Mouse (Mus musculus) mouse trophoblast stem cell (cell line): ENCODE data around the gene Gm21962.
"Not testable (repeated sequence)": the region's sequence is repeated elsewhere in the genome, so short reads cannot be mapped to it uniquely, and the experiment has no call there.

ENCODE experiments used
- in situ Hi-C, 2 experiments: fragments of 300-500 bp; cut with MseI, MboI; formaldehyde crosslinking; loops; 2 replicates in 1 of 2; 3 replicates in 1 of 2; pipeline ENCODE4 v1.15.1; 2025

The Gm21962 gene

DNA sequence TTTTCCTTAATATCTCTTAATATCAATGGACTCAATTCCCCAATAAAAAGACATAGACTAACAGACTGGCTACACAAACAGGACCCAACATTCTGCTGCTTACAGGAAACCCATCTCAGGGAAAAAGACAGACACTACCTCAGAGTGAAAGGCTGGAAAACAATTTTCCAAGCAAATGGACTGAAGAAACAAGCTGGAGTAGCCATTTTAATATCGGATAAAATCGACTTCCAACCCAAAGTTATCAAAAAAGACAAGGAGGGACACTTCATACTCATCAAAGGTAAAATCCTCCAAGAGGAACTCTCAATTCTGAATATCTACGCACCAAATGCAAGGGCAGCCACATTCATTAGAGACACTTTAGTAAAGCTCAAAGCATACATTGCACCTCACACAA is at the start of gene Gm21962:
TSS of gene Gm21962 (plus strand) at position 301 of the 400 bp plus-strand sequence.
- in situ Hi-C loops: not testable (repeated sequence)

DNA sequence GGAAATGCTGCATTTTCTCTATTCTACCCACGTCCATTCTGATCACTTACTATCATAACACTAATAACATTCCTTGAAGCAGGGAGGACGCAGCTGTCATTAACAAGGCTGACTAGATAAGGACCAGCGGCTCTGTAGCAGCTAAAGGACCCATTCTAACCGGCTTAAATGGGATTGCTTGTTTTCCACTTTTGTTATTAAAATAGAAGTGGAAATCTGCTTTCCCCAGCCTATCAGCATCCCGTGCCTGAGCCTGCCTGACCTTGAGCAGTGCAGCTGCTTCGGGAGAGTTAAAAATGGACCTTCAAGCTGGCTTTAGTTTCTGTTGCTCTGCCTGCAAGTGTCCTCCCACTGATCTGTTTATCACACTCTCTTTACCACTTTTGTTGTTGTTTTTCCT is 49.2 kb upstream of the Gm21962 start:
- in situ Hi-C loops: no loop called here

DNA sequence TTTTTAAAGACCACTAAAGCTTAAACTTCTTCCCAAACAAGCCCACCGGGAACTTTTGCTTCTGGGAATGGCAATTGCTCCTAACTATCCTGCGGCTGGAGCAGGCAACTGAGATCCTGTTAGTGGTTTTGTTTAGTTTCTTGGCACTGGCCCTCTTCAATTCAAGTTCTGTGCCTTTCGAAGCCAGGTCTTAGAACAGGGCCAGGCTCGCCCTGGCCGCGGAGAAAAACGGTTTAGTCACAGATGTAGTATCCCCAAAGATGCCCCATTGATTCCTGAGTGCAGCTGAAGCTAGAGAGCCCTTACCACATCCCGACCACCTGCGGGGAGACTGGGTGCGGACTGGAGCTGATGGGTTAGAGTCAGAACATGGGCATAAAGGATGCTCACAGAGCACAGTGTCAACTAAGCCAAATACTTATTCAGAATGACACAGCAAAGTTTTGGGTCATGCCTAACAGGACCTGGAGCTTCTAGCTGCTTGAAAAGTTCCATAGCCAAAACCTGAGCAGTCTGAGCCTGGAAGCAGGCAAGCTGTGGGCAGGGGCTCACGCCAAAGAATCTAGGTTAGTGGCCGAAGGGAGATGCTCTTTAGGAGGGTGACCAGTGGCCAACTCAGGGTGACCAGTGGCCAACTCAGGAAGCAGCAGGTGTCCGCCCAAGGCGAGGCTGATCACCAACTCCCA is 48.3 kb upstream of the Gm21962 start:
- in situ Hi-C loops: no loop called here

DNA sequence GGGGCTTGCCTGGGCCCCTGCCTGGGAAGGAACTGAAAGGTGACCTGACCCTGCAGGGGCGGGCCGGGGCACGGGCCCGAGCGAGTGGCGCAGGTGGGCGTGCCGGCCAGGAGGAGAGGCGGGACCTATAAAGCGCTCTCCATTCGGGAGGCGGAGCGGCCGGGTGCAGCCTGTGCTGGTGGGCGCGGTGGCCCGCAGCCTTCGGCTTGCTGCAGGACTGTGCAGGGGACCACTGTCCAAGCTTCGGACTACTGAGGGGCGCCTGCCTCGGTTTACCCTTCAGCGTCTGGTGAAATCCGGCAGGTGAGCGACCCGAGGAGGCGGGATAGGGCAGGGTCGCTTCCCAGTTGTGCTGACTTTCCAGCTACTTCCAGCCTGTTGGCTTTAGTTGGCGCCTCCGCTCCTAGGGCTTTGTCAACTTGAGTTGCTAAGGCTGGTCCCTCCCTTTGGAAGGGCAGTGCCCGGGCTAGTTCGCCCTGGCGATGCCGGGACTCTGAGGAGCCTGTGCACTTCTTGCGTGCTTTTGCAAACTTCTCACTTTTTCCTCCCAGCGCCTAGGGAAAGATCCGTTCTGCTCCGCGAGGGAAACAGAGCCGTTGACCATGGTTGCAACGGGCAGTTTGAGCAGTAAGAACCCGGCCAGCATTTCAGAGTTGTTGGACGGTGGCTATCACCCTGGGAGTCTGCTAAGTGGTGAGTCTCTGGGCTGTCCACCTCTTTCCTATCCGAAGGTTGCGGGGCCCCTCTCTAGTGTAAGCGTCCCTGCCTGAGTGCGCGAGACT is 47.6 kb upstream of the Gm21962 start:
- in situ Hi-C loops: no loop called here

DNA sequence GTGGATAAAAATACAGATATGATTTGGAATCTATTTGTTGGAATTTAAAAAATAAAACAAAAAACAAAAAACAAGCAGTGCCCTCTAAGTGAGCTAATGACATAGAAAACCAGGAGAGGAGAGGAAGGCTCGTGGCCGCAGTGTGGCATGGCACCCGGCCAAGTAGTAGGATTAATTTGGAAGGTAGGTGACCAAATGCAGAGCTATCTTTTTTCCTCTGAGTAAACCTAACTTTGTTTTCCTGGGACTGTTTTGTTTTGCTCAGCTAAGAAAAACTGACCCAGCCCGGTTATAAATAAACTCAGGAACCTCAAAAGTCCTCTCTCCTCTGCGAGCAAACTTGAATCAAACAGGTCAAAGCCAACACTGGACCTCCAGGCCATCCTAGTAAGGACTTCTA is 46.3 kb upstream of the Gm21962 start:
- in situ Hi-C loops: no loop called here

DNA sequence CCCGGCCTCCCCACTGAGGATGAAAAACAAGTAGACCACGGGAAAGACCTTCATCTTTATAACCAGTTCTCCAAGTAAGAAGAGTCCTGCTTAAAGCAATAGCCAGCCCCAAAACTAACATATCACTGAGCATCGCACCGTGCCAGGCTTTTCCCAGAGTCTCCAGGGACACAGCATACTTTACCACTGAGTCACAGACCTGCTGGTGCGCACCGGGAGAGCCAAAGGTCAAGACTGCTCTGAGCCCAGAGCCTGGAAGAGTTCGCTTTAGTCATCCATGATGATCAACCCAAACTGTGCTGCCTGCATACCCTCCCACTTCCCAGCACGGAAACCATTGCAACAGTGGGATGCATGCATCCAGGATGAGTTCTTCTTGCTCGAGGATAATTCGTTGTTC is 37.6 kb upstream of the Gm21962 start:
- in situ Hi-C loops: no loop called here

DNA sequence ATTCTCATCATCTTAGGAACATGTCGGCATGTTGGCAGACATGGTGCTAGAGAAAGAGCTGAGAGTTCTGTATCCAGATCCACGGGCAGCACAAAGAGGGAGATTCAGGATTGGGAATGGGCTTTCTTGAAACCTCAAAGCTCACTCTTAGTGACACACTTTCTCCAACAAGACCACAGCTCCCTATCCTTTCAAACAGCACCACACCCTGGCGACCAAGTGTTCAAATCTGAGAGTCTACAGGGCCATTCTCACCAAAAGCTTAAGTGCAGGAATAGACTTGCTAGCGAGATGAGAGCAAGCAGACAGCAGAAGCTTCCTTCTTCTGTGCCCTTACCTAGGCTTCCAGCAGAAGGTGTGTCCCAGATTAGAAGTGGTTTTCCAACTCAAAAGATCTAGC is 34.8 kb upstream of the Gm21962 start:
- in situ Hi-C loops: no loop called here

DNA sequence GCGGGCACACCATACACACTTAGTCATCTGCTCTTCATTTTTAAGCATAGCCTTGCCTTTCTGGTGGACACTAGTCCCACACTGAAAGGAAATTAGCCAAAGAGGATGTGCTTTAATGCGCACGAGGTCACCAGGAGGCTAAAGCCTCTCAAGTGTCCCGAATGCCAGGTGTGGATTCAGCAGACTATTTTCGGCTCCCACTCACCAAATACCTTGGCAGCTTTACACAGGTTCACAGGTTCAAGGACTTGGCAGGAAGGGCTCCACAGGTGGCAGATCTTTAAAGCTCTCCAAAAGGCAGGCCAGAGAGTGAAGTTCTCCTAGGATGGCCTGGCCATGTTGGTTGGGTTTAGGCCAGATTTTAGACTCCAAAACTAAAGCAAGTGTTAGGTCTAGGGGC is 30.1 kb upstream of the Gm21962 start:
- in situ Hi-C loops: no loop called here

DNA sequence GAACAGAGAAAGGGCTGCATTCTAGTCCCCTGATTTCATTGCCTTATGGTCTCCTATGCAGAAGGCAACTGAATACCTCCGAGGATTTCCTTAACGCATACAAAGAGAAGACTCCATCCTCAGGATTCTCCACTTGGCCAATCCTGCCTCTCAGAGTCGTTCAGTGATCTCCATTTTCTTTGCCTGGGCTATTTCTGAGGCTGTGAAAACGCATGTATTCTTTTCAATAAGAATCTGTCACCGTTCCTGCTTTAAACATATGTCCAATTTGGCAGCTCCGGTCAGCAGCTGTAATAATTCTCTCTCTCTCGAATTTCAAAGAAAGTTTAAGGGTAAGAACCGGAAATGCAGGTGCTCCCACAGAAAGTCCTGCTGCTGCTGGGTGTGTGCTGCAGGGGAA is 29.2 kb upstream of the Gm21962 start:
- in situ Hi-C loops: no loop called here

DNA sequence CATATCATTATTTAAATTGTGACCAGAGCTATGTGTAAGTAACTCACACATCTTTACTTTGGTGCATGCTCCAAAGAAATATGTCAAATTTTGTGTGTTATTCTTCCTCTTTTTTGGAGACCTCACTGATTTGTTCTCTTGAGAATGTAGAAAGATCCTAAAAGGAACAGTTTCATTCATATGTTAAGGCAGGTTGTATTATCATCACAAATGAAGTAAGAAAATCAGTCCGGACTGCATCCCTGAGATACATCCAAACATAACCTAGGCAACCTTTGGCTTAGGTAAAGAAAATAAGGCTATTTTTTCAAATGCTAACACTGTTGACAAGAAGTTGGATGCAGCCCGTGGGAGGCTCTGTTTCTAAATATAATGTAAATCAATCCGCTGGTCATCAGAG is 28.8 kb upstream of the Gm21962 start:
- in situ Hi-C loops: no loop called here

DNA sequence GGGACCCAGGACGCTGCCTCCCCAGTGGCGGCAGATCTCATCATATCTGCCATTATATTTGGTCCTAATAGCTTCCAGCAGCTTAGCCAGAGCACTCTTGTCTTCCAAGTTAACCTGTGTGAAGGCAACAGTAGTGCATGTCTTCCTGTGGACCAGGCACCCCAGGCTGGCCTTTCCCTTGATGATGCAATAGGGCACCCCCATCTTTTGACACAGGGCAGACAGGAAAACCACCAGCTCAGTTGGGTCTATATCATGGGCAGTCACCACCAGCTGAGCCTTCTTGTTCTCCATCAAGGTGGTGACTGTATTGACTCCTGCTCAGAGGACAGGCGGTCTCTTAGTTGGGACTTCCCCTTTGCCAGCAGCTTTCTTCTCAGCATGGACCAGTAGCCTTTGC is 27.2 kb upstream of the Gm21962 start:
- in situ Hi-C loops: no loop called here

DNA sequence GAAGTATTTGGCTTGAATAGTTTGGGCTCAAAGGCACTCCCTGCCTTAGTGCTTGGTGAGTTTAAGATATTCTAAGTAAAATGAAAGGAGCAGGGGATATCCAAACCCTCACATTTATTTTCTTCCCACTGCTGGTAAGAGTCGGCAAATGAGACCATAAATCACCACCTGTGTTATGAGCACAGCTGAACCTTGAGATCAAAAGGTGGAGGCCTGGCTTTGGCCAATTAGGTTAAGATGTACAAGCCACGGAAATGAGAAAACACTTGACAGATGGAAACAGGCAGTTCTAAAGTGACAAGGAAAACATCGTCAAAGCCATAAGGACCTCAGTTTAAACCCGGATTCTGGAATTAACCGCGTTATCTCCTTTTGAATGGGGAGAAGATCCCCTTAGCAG is 26.4 kb upstream of the Gm21962 start:
- in situ Hi-C loops: no loop called here

DNA sequence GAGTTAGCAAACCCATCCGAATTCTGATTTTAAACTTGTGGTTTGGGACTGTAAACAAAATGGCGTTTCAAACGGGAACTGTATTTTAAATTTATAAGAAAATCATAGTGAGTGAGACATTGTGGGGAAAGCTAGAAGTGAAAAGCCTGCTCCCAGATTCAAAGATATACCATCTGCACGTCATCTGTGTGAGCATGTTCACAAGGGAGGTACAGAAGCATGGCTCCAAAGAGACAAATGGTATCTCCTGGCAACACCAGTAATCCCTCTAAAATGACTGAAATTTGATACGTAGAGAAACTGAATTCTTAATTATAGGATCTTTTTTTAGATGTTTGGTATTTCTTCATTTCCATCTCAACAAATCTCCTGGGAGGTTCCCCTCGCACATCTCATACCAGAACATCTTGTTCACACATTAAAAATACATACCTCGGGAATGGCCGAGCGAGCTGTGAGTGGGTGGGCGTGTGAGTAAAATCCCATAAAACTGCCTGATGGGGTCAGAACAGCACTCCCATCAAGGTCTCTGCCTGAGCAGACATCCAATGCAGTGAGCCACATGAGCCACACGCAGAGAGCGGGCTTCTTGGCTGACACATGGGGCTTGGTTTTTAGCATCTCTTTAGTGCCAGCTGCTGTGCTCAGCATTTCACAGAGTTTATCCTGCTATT is 23.8 kb upstream of the Gm21962 start:
- in situ Hi-C loops: no loop called here

DNA sequence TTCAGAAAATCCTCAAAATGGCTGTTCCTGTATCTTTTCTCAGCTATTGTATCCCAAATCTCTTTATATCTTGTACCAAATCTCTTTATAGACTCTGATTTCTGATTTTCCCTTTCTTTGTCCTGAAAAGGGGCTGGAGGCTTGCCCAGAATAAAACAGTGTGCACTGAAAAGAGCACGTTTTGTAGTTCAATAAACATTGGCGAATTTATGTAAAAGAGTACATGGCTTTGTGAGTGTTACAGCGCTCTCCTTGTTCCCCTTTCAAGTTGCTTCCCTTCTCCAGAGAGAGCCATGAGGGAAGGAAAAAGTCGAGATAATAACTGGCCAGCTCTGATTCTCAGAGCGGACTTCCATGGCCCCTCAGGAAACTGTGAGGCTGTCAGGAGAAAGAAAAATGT is 22.2 kb upstream of the Gm21962 start:
- in situ Hi-C loops: no loop called here

DNA sequence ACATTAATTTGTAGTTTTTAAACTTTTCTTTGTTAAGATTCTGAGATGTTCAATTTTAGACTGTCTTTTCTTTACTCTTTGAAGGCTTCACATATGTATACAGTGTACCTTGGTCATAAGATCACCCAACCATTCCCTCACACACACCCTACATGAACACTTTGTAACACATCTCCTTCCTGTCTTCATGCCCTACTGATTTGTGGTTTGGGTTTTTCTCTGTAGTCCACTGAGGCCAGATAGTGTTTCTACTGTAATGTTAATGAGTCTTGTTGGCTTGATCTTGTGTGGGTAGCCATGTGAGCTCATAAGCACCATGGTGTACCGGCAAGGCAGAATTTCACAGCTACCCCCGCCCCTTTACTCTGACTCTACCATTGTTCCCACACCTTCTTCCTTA is 18.5 kb upstream of the Gm21962 start:
- in situ Hi-C loops: no loop called here

DNA sequence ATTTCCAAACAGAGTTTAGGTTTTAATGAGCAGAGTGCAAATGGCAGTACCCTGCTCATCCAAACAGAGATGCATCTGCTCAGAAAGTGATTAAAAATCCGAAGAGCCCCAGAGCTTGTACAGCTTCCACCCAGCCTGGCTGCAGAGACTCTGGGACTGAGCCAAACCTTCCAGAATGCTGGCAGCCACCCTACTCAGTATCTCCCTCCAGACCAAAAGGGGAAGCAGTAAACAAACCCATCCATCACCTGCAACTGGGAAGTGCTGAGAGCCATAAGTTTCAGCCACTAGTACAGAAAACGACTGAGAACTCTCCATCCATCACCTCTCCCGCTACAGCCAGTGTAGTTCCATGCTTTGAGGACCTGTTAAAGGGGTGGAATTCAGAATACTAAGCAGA is 9.6 kb downstream of the Gm21962 start:
- in situ Hi-C loops: no loop called here

DNA sequence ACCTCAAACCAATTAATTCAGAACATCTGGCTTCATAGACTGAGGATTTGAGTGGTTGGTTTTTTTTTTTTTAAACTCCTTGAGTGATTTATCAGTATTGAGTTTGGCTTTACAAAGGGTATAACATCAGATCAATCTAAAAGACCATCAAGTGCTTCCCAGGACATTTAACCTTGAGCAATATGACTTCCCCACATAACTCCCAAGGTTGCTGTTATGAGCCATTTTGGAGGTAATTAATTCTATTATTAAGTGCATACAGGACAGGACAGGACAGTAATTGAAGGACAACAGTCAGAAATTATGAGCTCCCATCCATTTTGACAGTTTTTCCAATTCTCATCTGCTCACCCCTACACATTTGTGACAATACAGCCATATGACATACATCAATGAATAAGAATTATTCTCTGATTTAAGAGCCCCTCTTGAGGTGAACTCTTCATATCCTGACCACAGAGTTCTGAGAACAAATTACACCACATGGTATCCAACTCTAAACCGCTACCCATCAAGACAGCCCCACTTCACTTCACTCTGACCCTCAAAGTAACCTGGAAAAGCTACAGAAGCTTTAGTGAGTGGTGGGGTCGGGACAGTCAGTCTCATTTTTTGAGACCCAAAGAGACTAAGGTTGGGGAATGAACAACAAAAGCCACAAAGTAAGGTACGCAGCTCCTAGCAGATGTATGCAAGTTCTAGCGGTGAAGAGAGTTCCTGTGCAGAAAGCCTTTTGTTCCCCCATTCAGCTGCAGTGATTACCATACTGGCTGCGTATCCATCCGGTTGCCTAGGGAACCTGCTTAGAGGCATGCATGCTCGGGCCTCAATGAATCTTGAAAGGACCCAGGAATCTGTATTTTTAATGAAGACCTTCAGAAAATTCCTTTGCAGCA is 11.8 kb downstream of the Gm21962 start:
- in situ Hi-C loops: no loop called here

DNA sequence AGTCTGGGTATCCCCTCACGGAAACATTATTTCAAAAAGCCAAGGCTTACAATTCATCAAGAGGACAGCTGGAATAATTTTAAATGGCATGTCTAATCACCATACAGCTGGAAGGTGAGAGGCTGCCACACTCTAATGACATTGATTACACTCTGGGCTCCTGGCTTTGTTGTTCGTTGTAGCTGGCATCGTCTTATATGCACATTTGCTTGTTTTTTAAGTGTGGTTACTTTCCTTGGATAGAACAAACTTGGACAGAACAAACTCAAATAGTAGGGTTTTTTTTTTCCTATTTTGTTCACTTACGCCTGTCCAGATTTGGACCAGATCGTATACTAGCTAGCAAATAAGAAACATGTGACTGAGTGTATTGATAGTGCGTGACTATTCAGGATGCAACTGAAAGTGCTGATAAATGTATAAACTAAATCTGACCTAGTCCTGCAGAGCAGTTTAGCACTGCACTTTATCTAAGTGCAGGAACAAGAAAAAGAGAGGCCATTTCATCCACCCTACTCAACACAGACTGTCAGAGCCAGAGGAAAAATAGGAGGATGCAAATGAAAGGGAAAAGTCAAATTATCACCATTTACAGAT is 12.6 kb downstream of the Gm21962 start:
- in situ Hi-C loops: no loop called here

DNA sequence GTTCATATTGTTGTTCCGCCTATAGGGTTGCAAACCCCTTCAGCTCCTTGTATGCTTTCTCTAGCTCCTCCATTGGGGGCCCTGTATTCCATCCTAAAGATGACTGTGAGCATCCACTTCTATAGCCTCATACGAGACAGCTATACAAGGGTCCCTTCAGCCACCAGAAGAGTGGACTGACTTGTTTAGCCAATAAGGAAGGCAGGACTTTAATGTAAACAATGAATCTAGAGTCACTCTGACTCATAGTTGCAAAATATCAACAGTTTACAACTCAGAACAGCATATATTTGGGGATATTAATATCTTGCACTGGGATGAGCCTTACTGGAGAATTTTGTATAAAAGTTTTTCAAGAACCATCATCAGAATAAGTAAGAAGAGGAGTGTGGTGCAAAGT is 15.6 kb downstream of the Gm21962 start:
- in situ Hi-C loops: no loop called here

DNA sequence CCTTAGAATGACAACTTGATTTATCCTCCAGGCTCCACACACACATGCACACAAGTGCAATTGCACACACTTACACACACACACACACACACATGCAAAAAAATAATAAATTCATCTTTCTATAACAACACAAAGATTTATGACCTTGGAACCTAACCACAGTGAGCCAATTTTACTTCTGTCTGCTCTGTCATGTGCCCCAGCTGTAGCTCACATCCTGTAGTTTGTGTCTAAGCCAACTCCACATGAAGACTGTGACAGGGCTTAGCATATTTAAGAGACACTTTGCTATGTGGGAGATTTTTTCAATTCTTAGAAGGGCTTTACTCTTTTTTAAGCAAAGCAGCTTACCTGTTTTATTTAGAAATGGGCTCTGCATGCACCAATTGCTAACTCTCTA is 20.2 kb downstream of the Gm21962 start:
- in situ Hi-C loops: no loop called here

DNA sequence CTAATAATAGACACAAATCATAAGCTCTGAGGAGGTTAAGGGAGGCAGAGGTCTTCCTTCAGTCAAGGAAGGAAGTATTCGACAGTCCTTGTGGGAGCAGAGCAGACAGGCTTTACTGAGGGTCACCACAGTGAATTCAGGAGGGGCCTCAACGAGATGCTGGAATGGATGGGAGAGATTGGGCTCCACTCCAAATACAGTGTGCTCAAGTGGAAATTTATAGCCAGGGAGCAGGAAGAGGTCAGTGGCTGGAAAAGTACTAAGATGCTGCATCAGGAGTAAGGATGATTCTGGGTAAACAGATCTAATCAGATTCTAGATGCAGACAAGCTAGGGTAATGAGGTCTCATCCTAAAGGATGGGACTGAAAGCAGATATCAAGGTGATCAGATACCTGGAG is 44.6 kb downstream of the Gm21962 start:
- in situ Hi-C loops: no loop called here
